Mouse (Mus musculus) kidney, adult 11 months (tissue): ENCODE measurements around the gene Il17rd.
A peak's percentile ranks its signal among the peaks of the same experiment; 100 is the strongest.

Experiments
- DNase-seq: peaks from one replicate; pipeline ENCODE4 v3.0.0; 2022

The Il17rd gene

GRCm38 (mm10) chr14:27048231-27048956 is 9.7 kb downstream of the Il17rd start:
- DNase-seq = no peak

DNA sequence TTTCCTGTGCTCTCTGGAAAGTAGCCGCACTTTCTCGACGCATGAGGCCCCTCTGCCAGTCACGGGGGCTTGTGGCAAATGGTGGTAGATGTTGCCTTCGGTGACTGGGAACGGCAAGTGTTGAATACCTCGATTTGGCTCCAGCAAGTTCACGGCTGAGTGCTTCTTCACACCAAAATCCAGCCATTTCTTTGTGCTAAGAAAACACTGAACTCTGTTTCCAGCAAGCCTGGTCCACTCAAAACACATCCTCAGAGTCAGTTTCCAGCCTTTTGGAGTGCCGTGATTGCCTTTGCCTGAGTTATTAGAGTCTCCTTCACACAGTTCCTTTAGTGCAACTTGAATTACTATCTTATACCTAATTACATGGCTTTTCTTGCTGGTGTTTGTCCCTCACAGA is 11.3 kb downstream of the Il17rd start:
- DNase-seq = no peak

DNA sequence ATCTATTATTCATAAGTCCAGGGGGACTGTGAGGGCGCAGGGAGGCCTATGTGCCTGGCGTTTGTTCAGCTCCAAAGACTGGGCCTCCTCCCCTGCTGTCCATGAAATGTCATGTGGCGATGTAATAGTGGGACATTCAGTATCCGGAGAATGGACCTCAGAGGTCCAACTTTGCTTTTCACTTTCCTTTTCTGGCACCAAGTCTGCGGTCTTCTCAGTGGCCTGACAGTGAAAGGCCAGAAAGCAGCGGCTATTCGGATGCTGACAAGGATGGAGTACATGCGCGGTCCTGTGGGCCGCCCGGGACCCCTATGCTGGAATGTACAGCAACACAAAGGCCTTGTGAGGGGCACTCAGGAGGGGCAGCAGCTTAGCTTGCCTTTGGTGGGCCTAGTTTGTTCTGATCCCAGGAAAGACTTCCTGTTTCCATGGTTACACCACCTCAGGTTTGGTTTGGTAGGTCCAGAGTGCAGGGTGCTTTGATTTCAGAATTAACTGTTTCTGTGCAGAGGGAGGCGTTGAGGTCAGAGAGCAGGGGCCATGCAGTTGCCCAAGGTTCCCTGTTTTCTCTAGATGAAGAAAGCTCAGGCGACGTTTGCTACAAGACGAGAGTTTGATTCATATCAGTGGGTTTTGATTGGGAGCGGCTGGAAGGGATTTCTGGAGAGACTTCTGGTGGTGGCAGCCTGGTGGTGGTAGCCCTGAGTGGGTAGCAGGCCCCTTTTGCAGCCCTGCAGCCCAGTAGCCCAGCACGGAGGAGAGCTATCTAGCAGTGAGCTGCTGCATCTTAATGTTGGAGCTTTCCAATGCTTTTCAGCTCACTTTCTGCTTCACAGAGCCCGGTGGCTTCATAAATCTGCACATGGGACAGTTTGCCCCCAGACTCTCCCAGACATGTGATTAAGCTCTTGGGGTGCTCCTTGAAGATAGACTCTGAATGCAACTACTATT is 12.1 kb downstream of the Il17rd start:
- DNase-seq = no peak

DNA sequence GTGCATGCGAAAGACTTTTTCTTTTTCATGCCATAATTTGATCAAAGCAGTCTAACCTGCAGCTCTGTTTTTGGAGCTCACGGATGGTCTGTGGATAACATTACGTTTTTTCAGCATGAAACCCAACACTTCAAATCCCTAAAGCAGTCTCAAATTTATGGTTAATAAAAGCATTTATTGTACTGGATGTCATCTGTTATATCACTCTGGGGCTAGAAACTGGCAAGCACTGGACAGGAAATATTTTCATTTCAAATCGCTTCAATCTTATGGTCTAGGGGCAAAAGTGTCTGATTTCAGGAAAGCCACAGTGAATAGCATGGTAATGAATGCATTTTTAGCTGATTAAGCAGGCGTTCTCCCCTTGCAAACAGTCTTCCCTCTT is 12.8 kb downstream of the Il17rd start:
- DNase-seq = no peak

- DNase-seq = no peak
Observed at GRCm38 (mm10) chr14:27058535-27059223, 19.9 kb downstream of the Il17rd start.

DNA sequence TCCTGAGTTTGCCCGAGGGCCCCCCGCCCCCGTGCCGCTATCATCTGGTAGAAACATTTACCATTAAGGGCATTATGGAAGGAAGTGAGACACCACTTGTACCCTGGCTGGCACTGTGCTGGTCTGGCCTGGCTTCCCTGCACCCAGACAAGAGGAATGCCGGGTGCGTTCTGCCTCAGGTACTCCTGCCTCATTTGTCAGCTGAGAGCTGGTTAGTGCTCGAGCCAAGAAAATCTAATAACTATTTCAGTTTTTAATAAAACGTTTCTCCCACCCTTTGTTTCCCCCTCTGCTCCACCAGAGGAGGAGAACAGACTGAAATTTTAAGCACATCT is 20.4 kb downstream of the Il17rd start:
- DNase-seq = no peak

DNA sequence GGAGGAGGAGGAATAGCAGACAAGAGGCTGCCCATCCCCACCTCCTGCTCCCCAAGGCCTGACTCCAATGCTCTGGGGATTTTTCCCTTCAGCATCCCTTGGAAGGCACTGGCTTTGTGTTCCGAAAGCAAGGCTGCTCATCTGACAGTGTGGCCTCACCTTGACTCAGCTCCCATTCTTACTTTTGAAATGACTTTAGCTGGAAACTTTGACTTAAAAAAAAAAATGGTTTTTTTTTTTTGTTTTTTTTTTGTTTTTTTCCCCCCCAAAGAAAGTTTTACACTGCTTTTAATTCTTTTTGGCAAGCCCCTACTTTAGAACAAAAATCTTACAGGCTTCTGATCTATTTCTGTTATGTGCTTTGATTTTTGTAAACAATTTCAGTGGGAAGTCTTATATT is 24.6 kb downstream of the Il17rd start:
- no peak for DNase-seq

DNA sequence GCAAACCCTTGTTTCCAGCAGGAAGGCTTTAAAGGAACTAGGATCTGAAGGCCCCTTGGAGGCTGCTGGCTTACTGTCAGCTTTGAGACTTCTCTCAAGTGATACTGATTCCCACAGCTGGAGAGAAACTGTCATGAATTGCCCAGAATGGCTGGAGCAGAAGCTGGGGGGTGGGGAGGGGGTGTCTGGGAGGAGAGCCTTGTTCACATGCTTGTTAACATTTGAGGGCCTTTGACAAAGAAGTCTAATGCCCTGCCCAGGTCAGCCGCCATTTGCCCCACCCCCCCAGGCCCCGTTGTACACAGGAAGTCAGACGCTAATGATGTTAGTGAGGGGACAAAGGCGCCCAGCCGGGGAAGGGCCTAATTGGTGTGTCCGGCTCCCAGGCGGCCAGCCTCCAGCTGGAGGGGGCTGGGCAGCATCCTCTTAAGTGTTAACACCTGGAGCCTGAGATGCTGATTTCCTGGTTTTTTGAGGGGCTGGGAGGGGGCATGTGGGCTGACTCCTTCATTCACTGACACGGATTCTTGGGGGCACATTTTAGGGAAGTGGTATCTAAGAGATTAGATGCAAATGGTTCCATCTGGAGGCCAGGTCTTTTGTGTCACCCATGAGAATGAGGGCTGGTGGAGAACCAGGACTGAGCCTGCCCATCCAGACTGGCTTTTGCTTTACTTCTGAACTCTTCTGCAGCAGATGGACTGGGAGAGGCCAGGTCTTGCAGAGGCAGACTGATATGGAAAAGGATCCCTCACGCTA is 27.6 kb downstream of the Il17rd start:
- no peak for DNase-seq

DNA sequence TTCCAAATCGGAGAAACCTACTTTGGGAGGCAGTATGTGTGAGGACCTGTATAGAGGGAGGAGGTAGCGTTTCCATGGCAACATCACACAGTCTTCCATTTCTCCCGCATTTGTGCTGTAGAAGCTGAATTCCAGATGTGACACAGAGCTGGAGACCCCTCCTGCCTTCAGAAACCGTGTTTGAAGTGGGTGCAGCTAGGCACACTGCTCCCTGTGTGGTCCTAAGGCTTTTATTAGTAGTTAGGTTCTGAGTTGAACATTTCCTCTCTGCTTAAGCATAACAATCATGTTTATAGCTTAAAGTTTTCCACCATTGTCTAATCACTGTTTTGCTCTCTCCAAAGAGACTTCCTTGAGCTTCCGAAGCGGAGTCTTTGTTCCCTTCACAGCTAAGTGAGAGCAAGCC is 29.1 kb downstream of the Il17rd start:
- no peak for DNase-seq

DNA sequence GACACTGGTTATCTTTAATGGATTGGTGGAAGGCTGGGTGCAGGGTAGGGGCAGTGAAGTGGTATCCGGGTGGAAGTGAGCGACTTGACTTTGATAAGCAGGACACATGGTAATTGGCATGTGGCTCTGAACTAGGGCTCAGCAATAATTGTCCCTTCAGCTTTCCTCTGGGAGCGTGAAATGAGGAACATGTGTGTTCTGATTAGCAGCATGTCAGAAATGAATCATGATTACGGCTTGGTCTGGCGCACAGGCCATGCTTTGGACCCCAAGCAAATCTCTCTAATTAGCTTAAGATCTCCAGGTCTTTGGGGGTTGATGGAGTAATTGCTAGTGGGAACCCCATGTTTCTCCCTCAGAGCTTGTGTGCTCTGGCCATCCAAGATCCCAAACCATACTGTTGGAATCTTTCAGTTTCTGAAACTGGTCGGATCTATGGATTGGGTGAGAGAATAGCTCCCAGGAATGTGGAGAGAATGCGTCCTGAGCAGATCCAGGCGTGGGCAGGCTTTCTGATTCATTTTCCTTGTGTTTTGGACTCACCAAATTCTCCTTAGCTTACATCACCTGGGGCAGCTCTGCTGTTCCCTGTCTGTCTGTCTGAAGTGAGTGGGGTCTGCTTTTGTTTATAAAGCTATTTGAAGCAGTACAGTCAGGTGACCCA is 30.8 kb downstream of the Il17rd start:
- DNase-seq = no peak

DNA sequence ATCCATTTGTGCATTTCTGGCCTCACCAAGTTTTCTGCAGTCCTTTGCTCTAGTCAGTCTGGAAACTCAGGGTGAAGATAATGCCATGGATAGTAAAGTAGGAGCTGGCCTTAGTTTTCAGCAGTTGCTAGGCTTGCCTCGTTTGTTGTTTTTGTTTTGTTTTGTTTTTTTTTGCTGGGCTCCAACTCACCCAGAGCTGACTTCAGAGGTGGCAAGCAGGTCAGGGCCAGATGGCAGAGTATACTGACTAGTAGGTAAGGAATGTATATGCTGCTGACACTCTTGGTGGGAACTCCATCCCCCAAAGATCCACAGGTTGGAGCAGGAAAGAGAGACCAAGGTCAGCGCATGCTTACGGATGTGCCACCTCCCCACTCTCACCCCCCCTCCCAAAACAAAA is 31.4 kb downstream of the Il17rd start:
- no peak for DNase-seq

GRCm38 (mm10) chr14:27070758-27071157 is 32.0 kb downstream of the Il17rd start:
- peak; percentile 74 for DNase-seq

DNA sequence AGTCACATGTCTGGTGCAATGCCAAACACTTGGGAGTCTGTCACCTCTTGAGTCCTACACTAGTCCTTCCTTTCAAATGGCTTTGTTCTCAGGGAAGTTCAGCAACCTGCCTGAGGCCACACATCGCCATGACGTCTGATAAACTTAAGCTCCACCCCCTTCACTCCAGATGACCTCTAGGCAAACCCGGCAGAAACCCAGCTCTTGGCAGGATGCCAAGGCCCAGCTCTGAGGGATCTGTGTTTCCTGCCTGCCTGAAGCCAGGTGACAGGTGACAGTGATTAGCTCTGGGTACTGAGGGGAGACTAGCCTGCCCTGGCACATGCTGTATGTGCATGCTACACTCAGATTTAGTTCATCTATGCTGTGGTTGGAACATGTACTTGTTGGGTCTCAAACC is 33.2 kb downstream of the Il17rd start:
- DNase-seq = peak; percentile 60

GRCm38 (mm10) chr14:27075084-27075483 is 36.3 kb downstream of the Il17rd start:
- DNase-seq = no peak

GRCm38 (mm10) chr14:27075909-27076521 is 37.3 kb downstream of the Il17rd start:
- no peak for DNase-seq

DNA sequence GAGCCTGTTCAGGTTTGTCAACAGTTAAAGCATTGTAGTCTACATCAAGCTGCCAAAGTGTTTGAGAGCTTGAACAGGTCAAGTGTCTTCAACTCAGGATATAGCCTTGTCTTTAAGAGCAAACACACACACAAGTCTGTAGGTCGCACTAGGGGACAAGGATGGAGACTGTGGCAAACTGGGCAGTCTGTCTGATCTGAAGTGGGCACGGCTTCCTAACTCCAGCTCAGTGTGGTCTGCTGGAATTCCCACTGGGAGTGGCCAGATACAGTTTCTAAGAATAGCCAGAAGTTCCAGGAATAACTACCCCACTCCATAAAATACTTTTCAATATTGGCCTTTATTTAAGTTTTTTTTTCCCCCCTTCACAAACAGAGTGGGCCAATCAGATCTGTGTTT is 37.8 kb downstream of the Il17rd start:
- DNase-seq = no peak

DNA sequence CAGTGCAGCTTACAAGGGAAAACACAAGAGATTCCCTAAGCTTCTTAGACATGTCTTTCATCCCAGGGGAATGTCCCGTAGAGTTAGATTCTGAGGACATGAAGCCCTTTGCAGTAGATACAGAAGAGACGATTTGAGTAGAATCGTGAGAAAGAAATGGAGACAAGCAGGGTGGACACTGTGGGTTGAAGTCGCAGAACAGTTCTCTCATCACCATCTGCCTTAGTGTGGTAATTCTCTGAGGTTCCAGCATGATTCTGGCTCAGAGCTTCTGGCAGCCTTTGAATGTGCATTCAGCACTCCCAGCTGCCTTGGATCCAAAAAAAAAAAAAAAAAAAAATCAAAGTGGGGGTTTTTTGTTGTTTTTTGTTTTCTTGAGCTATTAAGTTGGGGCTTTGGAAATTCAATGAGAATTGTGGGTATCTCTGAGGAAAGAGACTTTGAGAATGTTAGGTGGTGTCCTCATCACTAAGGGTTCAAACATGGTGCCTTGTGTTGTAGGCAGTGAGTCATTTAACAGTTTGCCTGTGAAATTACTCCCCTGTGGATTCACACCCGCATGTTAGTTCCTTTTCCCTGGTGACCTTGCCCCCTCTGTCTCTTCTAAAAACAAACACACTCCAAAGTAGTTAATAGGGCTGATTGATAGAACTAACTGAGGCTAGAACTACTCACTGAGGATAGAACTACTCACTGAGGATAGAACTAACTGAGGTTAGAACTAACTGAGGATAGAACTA is 43.0 kb downstream of the Il17rd start:
- no peak for DNase-seq

GRCm38 (mm10) chr14:27085471-27085870 is 46.7 kb downstream of the Il17rd start:
- no peak for DNase-seq

DNA sequence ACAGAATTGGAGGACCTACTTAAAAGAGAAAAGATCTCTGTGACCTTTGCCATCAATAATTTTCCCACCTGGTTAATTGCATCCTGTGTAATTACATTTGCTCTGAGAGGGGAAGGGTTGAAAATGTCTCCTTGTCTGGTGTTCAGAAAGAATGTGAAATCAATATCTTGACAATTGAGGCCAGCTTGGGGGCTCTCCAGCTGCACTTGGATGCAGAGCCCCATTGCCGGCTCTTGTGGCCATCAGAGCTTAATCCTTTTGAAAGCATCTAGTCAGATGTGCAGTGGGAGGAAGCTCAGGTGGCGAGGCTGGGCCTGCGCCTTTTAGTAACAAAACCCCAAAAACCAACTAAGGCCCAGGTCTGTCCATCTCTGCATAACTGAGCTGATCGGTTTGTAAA is 47.3 kb downstream of the Il17rd start:
- DNase-seq = no peak

- no peak for DNase-seq
Observed at GRCm38 (mm10) chr14:27094247-27094646, 55.5 kb downstream of the Il17rd start.

DNA sequence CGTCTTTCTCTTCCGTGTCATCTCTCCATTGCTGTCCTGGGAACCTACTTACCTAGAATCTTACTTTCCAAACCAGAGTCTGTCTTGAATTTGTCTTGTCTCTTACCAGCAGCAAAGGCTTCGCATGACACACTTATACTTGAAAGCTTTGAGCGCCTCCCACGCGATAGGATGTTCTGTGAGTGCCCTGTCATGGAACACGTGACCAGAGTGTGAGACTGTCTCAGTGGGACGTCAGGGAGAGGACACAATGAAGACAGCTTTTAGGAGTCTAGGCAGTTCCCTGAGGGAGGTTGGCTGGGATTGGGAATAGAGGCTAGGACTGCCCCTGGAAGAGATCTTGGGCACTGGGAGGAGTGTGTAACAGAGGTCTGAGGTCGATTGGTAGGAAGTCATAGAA is 57.4 kb downstream of the Il17rd start:
- no peak for DNase-seq
